Mouse (Mus musculus): ENCODE results near the gene Hoxa7. TPM values are rescaled to one million over a fixed set of nuclear protein-coding genes. Genes with fewer than 3 reads are reported as not detected.

Hoxa7 gene
- polyA plus RNA-seq, 1 experiment from 2014 or later = 0.59 TPM

DNA sequence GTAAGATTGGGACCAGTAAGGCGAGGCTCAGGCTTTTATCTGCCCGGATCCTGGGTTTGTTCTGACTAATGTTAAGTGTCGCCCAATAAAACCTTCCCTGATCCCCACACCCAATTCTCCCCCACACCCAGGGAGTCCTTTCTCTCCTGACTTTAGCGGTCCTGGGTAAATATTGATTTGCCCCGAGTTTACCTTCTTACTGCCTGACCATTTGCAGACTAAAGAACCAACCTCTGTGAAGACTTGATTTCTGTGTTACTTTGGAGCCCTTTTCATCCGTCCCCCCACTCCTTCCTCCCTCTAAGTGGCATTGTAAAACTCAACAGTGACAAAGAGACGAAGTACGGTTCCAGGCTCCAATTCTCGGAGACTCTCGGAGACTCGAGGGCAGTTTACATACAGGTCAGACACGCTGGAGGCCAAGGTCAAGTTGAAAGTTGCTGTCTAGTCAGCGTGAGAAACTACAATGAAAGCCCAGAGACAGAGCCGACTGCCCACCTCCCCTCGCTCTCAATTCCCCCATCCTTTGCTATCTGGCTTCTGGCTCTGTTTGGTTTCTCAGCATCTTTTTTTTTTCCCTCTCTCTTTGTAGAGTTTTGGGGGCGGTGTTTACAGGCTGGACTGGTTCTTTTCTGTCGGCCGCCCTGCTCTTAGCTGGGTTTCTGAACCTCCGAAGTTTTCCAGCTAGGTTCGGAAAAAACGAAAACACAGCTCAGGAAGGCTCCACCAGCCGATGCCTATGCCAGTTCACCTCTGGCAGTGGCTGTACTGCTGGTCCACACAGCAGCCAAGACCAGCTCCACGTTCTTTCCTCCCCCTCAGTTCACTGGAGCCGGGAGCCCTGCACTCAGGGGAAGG lies 41.0 kb upstream of the Hoxa7 start:
- H3K27me3 ChIP-seq (replicated peaks) = peaks cover 95% of the 10 kb centered on the region
- H3K36me3 ChIP-seq = no peaks in the 10 kb centered on the region
- no peak overlapping the region for H3K4me3 ChIP-seq
- H3K4me1 ChIP-seq = peaks cover 15% of the 10 kb centered on the region
- WGBS = 1% methylated on average over 24 of the region's 24 CpGs
- H3K4me2 ChIP-seq = no peak overlapping the region
- H3K27ac ChIP-seq (replicated peaks) = no peak overlapping the region
- H3K9me3 ChIP-seq = no peaks in the 10 kb centered on the region
- ATAC-seq (ENCODE audit: extremely low read depth, insufficient number of reproducible peaks, low FRiP score, low TSS enrichment) = no peak
- H3K9ac ChIP-seq = no peak overlapping the region

DNA sequence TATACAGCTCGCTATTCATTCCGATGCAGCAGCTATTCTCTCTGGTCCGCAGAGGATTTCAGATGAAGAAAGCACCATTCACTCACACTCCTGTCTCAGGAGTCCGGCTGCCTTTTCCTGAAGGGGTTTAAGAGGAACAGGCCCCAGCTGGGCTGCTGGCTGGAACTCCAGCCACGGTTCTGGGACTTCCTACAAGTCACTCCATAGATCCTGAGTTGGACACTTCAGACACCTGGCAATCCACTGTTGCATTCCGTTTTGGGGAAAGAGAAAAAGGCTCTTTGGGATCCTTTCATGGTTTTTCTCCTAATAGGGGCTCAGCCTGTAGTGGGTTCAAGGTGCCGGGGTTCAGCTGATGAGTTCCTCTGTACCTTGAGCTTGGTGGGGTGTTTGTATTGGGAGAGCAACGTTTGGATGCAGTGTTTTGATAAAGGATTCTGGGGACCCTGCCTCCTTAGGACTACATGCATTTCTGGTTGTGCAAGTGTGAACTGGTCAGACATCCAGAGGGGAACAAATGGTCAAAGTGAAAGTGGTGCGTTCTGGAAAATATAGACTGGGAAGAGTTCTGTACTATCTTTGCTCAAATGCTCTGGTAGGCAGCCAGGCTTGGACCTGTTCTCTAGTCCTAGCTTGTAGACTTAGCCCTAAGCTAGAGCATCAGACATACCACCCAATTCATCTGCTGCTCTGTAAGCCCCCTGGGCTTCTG lies 40.3 kb upstream of the Hoxa7 start:
- 4% methylated on average over 9 of the region's 9 CpGs for WGBS
- no peak overlapping the region for H3K27ac ChIP-seq (replicated peaks)
- H3K4me1 ChIP-seq = peaks cover 15% of the 10 kb centered on the region
- no peak overlapping the region for H3K9ac ChIP-seq
- no peaks in the 10 kb centered on the region for H3K9me3 ChIP-seq
- H3K4me2 ChIP-seq = no peak overlapping the region
- ATAC-seq (ENCODE audit: extremely low read depth, insufficient number of reproducible peaks, low FRiP score, low TSS enrichment) = no peak
- H3K36me3 ChIP-seq = no peaks in the 10 kb centered on the region
- peaks cover 95% of the 10 kb centered on the region for H3K27me3 ChIP-seq (replicated peaks)
- no peak overlapping the region for H3K4me3 ChIP-seq

DNA sequence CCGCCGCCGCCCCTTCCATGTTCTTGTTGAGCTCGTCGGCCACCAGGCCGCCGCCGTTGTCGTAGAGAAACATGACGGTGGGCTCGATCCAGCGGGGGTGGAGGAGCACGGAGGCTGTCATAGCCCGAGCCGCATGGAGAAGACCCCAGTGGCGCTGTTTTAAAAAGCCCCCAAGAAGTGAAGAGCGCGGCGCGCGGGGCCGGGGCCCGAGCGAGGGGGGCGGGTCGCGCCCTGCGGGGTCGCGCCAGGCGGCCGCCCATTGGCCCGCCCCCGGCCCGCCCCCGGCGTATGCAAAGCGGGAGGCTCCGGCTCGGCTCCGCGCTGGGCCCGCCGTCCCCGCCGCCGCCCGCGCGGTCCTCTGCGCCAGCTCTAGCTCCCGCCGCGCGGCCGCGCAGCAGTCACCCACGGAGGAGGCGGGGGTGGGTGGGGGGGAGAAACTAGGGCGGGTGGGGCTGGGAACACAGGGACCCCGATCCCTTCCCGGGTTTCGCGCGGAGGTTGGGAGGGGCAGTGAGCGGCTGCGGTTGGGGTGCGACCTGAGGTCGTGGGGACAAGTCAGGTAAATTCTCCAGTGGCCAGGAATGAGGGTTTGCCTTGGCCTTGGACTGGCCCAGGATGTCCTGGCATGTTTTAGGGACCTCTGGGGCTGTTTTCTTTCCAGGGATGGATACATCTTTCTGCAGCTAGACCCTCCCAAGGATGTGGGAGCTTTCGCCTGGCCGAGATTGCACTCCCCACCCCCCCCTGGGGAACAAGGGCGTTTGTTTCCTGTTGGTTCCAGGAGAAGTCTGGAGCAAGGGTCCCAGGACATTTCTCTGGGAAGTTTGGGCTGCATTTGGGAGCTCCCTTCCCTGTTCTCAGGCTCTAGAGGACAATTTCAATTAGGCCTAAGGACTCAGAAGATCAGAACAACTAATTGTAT lies 39.3 kb upstream of the Hoxa7 start, which contains the start of gene Hoxa13:
TSS of gene Hoxa13 (minus strand) at position 227 of the 922 bp plus-strand sequence.
- Histone ChIP-seq H3K36me3 (no peaks in the 10 kb centered on the region), H3K9ac (0 out of 2 replicates have a peak within 1 kb of the TSS, but pooled peaks have one; percentile 19), H3K27ac (replicated peaks) (no peak within 1 kb of the TSS), H3K4me2 (peak within 1 kb of the TSS; percentile 75), H3K27me3 (replicated peaks) (peaks cover 94% of the 10 kb centered on the region), H3K4me3 (peak within 1 kb of the TSS; percentile 56), H3K4me1 (peaks cover 15% of the 10 kb centered on the region), H3K9me3 (no peaks in the 10 kb centered on the region)
- ATAC-seq (ENCODE audit: extremely low read depth, insufficient number of reproducible peaks, low FRiP score, low TSS enrichment) = no peak
- WGBS = 1% methylated on average over 39 of the region's 72 CpGs

GRCm38 (mm10) chr6:52259811-52260261 lies 38.2 kb upstream of the Hoxa7 start:
- peaks cover 15% of the 10 kb centered on the region for H3K4me1 ChIP-seq
- H3K27ac ChIP-seq (replicated peaks) = no peak overlapping the region
- no peak for ATAC-seq (ENCODE audit: extremely low read depth, insufficient number of reproducible peaks, low FRiP score, low TSS enrichment)
- WGBS = 1% methylated on average over 39 of the region's 39 CpGs
- no peaks in the 10 kb centered on the region for H3K36me3 ChIP-seq
- no peak overlapping the region for H3K9ac ChIP-seq
- H3K4me3 ChIP-seq = peak overlapping the region; percentile 56
- H3K9me3 ChIP-seq = no peaks in the 10 kb centered on the region
- peak overlapping the region; percentile 75 for H3K4me2 ChIP-seq
- peaks cover 93% of the 10 kb centered on the region for H3K27me3 ChIP-seq (replicated peaks)

- WGBS = 2% methylated on average over 25 of the region's 25 CpGs
- Histone ChIP-seq H3K9ac (no peak overlapping the region), H3K36me3 (no peaks in the 10 kb centered on the region), H3K4me1 (peaks cover 15% of the 10 kb centered on the region), H3K4me3 (0 out of 2 replicates have a peak overlapping the region, but pooled peaks have one; percentile 56), H3K27me3 (replicated peaks) (peaks cover 93% of the 10 kb centered on the region), H3K9me3 (no peaks in the 10 kb centered on the region), H3K27ac (replicated peaks) (no peak overlapping the region), H3K4me2 (peak overlapping the region; percentile 75; the same call in 1 of the 2 replicates)
- ATAC-seq (ENCODE audit: extremely low read depth, insufficient number of reproducible peaks, low FRiP score, low TSS enrichment) = no peak
Measured at GRCm38 (mm10) chr6:52259081-52259790, 37.6 kb upstream of the Hoxa7 start.

- Histone ChIP-seq H3K4me3 (no peak overlapping the region), H3K36me3 (no peaks in the 10 kb centered on the region), H3K9ac (no peak overlapping the region), H3K27me3 (replicated peaks) (peaks cover 93% of the 10 kb centered on the region), H3K27ac (replicated peaks) (no peak overlapping the region), H3K4me2 (no peak overlapping the region), H3K4me1 (peaks cover 20% of the 10 kb centered on the region), H3K9me3 (no peaks in the 10 kb centered on the region)
- WGBS = under 1% methylated on average over 6 of the region's 6 CpGs
- ATAC-seq (ENCODE audit: extremely low read depth, insufficient number of reproducible peaks, low FRiP score, low TSS enrichment) = no peak
Measured at GRCm38 (mm10) chr6:52256956-52257355, 35.3 kb upstream of the Hoxa7 start.

GRCm38 (mm10) chr6:52253511-52254500 lies 32.2 kb upstream of the Hoxa7 start:
- 1% methylated on average over 59 of the region's 59 CpGs for WGBS
- Histone ChIP-seq H3K4me2 (0 out of 2 replicates have a peak overlapping the region, but pooled peaks have one; percentile 13), H3K9ac (no peak overlapping the region), H3K4me1 (peaks cover 6% of the 10 kb centered on the region), H3K27me3 (replicated peaks) (peaks cover 95% of the 10 kb centered on the region), H3K9me3 (no peaks in the 10 kb centered on the region), H3K36me3 (no peaks in the 10 kb centered on the region), H3K4me3 (peak overlapping the region; percentile 28), H3K27ac (replicated peaks) (no peak overlapping the region)
- no peak for ATAC-seq (ENCODE audit: extremely low read depth, insufficient number of reproducible peaks, low FRiP score, low TSS enrichment)

DNA sequence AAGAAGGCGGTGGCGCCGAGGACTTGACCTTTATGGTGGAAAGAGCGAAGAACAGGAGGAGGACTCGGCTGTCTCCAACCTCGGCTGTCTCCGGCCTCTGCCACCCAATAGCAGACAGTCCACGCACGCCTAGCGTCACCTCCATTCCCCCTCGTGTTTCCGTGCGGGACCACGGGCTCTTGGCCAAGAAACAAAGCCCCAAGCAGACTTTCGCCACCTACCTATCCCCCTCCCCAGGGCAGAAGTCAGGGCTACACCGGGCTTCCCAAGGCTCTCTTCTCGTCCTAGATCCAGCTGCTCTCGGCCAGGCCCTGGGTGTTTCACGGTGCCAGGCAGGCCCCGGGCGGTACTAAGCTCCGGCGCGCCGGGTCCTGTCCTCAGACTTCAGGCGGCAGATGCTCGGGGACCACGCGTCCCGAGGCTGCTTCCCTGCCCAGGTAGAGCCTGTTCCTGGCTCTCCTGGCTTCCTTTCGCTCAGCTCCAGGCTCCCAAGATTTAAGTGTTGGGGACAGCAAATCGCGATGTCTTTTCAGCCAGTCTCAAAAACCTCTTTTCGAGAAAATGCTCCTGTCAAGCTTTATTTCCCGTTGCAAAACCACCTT lies 31.2 kb upstream of the Hoxa7 start:
- Histone ChIP-seq H3K4me1 (peaks cover 6% of the 10 kb centered on the region), H3K4me2 (no peak overlapping the region), H3K9ac (no peak overlapping the region), H3K27me3 (replicated peaks) (peaks cover 95% of the 10 kb centered on the region), H3K9me3 (no peaks in the 10 kb centered on the region), H3K36me3 (no peaks in the 10 kb centered on the region), H3K4me3 (no peak overlapping the region; the same call in 1 of the 2 replicates), H3K27ac (replicated peaks) (no peak overlapping the region)
- ATAC-seq (ENCODE audit: extremely low read depth, insufficient number of reproducible peaks, low FRiP score, low TSS enrichment) = no peak
- 2% methylated on average over 35 of the region's 35 CpGs for WGBS

- H3K4me1 ChIP-seq = peaks cover 6% of the 10 kb centered on the region
- peaks cover 97% of the 10 kb centered on the region for H3K27me3 ChIP-seq (replicated peaks)
- H3K4me3 ChIP-seq = no peak overlapping the region
- no peak overlapping the region for H3K4me2 ChIP-seq
- no peaks in the 10 kb centered on the region for H3K36me3 ChIP-seq
- H3K27ac ChIP-seq (replicated peaks) = no peak overlapping the region
- no peaks in the 10 kb centered on the region for H3K9me3 ChIP-seq
- no peak overlapping the region for H3K9ac ChIP-seq
- 3% methylated on average over 24 of the region's 24 CpGs for WGBS
- ATAC-seq (ENCODE audit: extremely low read depth, insufficient number of reproducible peaks, low FRiP score, low TSS enrichment) = no peak
Measured at GRCm38 (mm10) chr6:52252016-52252774, 30.5 kb upstream of the Hoxa7 start.

All from heart, embryonic 13.5 days (tissue).